Mouse (Mus musculus) cerebellum, adult 2 months (tissue): ENCODE data around the gene Gja8.

Experiments used
- CTCF ChIP-seq: fragments of 200-500 bp; IDR thresholded peaks from 2 replicates; pipeline ENCODE4 v1.5.1; 2011; ENCODE audit warnings: low read depth, mild to moderate bottlenecking, control low read depth, low read length, moderate library complexity, borderline replicate concordance; ENCODE audit not compliant: insufficient read depth
- POLR2A ChIP-seq: fragments of 200-500 bp; IDR thresholded peaks from 2 replicates; pipeline ENCODE4 v1.6.1; 2011; ENCODE audit warnings: low read length, control low read depth, borderline replicate concordance; ENCODE audit not compliant: insufficient read depth

DNA sequence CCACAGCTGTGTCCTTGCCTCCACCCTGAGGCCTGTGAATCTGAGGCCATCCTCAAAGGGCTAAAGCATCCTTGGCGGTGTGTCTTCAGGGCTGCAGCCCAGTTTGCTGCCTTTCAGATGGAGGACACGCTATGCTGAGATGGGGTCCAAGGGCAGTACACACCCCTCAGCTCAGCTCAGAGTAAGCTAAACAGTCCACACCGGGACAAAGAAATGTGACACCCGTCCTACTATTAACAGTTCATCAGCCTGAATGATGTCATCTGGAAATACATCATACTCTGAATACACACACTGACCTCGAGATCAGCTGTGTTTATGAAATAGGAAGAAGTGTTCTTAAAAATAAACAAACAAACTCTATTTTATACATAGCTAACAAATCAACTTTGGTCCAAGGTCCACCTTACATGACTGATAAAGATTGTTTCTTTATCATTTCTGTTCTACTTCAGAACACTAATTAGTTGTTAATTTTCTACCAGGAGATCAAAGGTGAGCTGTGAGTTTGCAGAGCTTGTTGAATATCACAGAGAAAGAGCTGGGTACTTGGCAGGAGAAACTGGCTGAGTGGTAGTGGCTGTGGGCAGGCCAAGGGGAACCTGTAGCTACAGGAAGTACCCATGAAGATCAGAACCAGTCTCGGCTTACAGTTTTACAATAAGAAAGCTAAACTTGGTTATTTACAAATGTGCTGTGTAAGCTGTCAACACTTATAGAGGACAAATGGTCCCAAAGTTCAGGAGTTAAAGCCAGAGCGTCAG is 50.8 kb downstream of the Gja8 start:
- TF ChIP-seq CTCF (no peak), POLR2A (no peak)
